Mouse (Mus musculus): ENCODE measurements around the gene Fbxl15. TPM values are rescaled to one million over a fixed set of nuclear protein-coding genes. Genes with fewer than 3 reads are reported as not detected.

Fbxl15 gene
- total RNA-seq, 2 experiments from 2014 or later: 3.5 to 3.9 TPM

Small RNA genes lying within 50 kb of the gene (microRNA-seq; reads per million reads assigned to microRNA genes)
- gene Mir146b: 2.0 reads per million

Other genes starting within 250 kb of the Fbxl15 start
- gene Elovl3, start 196.3 kb upstream of the Fbxl15 start, total RNA-seq (2021): under 1 TPM in 1 of 2 experiments, not detected in 1; 0.26 TPM
- gene Pitx3, start 179.9 kb upstream of the Fbxl15 start, total RNA-seq (2021): 10 to 100 TPM in 1 of 2 experiments, 1 to 10 TPM in 1; 4.4 to 10.7 TPM
- 10 to 100 TPM; 45.6 to 47.6 TPM for gene Gbf1, start 175.7 kb upstream of the Fbxl15 start, total RNA-seq (2021)
- 10 to 100 TPM in 1 of 2 experiments, 1 to 10 TPM in 1; 7.7 to 10.9 TPM for gene Nfkb2, start 23.9 kb upstream of the Fbxl15 start, total RNA-seq (2021)
- gene Psd, start 1.0 kb upstream of the Fbxl15 start, total RNA-seq (2021): under 1 TPM; 0.09 to 0.11 TPM
- gene Cuedc2, start 10.5 kb downstream of the Fbxl15 start, total RNA-seq (2021): 10 to 100 TPM; 59.8 to 65.7 TPM
- gene Mfsd13a, start 12.9 kb downstream of the Fbxl15 start, total RNA-seq (2021): 1 to 10 TPM; 1.6 to 1.9 TPM
- under 1 TPM; 0.27 to 0.43 TPM for gene 2310034G01Rik, start 22.1 kb downstream of the Fbxl15 start, total RNA-seq (2021)
- gene Actr1a, start 67.6 kb downstream of the Fbxl15 start, total RNA-seq (2021): 10 to 100 TPM; 51.8 to 57.1 TPM
- gene Sufu, start 68.7 kb downstream of the Fbxl15 start, total RNA-seq (2021): 1 to 10 TPM; 5.0 to 5.4 TPM
- gene Trim8, start 173.5 kb downstream of the Fbxl15 start, total RNA-seq (2021): 10 to 100 TPM; 17.6 to 22.5 TPM
- gene Arl3, start 245.0 kb downstream of the Fbxl15 start, total RNA-seq (2021): 10 to 100 TPM; 79.9 to 86.2 TPM
- gene Sfxn2, start 245.2 kb downstream of the Fbxl15 start, total RNA-seq (2021): 1 to 10 TPM; 2.2 to 3.8 TPM